Mouse (Mus musculus) induced T-regulatory cell, adult 2 months (primary cell): ENCODE data around the gene Ankrd35.
"Not testable (repeated sequence)": the region's sequence is repeated elsewhere in the genome, so short reads cannot be mapped to it uniquely, and the experiment has no call there.

Experiments used
- DNase-seq: peaks from one replicate; pipeline ENCODE4 v3.0.0-alpha.2; 2012; ENCODE audit warnings: low read depth

Ankrd35 gene

GRCm38 (mm10) chr3:96706217-96706616, 36.3 kb downstream of the Ankrd35 start:
- DNase-seq = no peak

- DNase-seq = no peak
Measured at GRCm38 (mm10) chr3:96706984-96707383, 37.1 kb downstream of the Ankrd35 start.

GRCm38 (mm10) chr3:96707903-96708683, 38.2 kb downstream of the Ankrd35 start, which contains the start of gene Nudt17:
Gene Nudt17 (minus strand): TSS chr3:96708562.
- peak; percentile 79 for DNase-seq

- no peak for DNase-seq
Measured at GRCm38 (mm10) chr3:96708684-96709064, 38.7 kb downstream of the Ankrd35 start.

- no peak for DNase-seq
Measured at GRCm38 (mm10) chr3:96714286-96714685, 44.4 kb downstream of the Ankrd35 start.

GRCm38 (mm10) chr3:96715854-96716253, 45.9 kb downstream of the Ankrd35 start:
- DNase-seq = peak; percentile 47

- DNase-seq = peak; percentile 42
Measured at GRCm38 (mm10) chr3:96719173-96719572, 49.2 kb downstream of the Ankrd35 start.

GRCm38 (mm10) chr3:96727343-96727827, 57.5 kb downstream of the Ankrd35 start, which contains the start of the genes Polr3c and Rnf115:
Gene Polr3c (minus strand): TSS chr3:96727628.
Gene Rnf115 (plus strand): TSS chr3:96727664.
- peak; percentile 94 for DNase-seq

- peak; percentile 78 for DNase-seq
Measured at GRCm38 (mm10) chr3:96727828-96728633, 58.1 kb downstream of the Ankrd35 start.

GRCm38 (mm10) chr3:96728634-96729402, 58.9 kb downstream of the Ankrd35 start:
- DNase-seq = no peak

- peak; percentile 74 for DNase-seq
Measured at GRCm38 (mm10) chr3:96729403-96729784, 59.5 kb downstream of the Ankrd35 start.

- DNase-seq = no peak
Measured at GRCm38 (mm10) chr3:96730785-96731184, 60.9 kb downstream of the Ankrd35 start.

- no peak for DNase-seq
Measured at GRCm38 (mm10) chr3:96733984-96734383, 64.1 kb downstream of the Ankrd35 start.

GRCm38 (mm10) chr3:96735200-96735599, 65.3 kb downstream of the Ankrd35 start:
- DNase-seq = no peak

GRCm38 (mm10) chr3:96737013-96737740, 67.2 kb downstream of the Ankrd35 start:
- DNase-seq = no peak

- no peak for DNase-seq
Measured at GRCm38 (mm10) chr3:96737995-96738394, 68.1 kb downstream of the Ankrd35 start.

- DNase-seq = not testable (repeated sequence)
Measured at GRCm38 (mm10) chr3:96740279-96740678, 70.3 kb downstream of the Ankrd35 start.
